Mouse (Mus musculus): Measurements from ENCODE around the gene Ovca2.
"Not testable (repeated sequence)": the region's sequence is repeated elsewhere in the genome, so short reads cannot be mapped to it uniquely, and the experiment has no call there.

Ovca2 gene

DNA sequence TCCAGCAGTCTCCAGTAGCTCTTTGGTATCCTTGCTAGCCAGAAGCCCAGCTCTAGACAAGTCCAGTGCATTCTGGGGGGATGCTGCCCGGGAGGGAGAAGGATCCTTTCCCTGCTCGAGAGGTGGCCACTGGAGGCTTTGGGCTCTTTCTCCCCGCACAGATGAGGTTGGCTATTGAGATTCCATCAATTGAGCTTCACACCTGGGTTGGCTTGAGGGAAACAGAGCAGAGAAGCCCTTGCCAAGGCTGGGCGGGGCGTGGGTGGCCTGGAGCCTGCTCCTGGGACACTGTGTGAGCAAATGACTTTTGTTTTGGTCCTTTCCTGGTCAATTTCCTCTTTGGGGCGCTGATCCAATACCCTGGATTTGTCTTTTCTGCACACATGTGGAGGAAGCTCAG is 17.5 kb upstream of the Ovca2 start:
- DNase-seq (ENCODE audit: extremely low read depth, low read depth, low spot score) = no peak

DNA sequence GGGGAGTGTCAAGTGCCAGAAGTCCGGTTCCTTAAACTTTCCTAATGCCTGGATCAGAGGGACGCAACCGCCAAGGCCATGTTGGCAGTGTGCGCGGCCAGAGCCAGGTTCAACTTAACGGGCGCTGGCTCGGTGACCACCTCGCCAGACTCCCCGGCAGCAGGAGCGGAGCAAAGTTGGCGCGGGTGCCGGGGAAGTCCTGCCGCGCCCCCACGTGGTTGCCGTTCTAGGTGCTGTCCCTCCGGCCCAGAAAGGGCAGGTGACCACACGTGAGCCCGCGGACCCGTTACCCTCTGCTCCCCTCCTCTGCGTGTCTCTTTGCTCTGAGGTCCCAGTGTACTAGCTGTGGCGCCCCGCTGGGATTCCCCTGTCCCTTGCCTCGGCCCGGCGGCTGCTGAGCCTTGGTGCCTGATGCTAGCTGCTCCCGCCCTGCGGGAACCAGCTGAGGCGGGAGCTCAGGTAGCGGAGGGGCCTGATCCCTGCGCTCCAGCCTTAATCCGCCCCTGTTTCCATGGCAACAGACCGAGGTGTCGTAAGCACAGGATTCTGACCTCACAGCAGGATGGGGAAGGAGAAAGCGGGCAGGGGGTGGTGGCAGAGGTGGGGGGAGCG is 16.3 kb upstream of the Ovca2 start:
- no peak for DNase-seq (ENCODE audit: extremely low read depth, low read depth, low spot score)

DNA sequence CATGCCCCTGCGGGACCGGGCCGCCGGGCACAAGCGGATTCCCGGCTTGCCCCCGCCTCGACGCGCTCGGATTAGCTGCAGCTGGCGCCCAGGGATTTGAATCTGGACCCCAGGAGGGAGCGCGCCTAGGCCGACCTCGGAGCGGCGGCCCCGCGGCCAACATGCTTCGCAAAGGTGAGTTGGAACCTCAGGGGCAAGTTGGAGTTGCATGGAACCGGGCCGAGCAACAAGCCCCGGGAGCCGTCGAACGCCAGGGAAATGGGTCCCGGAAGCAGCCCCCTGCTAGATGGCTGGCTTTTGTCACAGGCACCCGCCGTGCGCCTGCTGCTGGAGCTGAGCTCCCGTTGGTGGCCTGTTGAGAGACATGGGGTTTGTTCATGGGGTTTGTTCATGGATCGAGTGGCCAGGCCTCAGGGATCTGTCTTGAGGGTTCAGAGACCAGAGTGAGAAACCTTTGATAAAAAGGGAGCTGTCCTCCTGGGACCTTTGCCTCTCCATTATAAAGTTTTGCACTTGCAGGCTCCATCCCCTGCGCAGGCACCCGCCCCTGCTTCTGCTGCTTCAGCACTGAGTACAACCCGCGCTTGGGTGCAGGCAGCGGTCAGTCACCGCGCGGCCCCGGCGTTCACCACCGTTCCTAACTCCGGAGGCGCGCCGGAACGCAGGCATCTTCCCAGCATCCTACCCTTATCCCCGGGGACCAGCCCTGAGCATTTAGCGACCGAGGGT is 15.7 kb upstream of the Ovca2 start:
- no peak for DNase-seq (ENCODE audit: extremely low read depth, low read depth, low spot score)

DNA sequence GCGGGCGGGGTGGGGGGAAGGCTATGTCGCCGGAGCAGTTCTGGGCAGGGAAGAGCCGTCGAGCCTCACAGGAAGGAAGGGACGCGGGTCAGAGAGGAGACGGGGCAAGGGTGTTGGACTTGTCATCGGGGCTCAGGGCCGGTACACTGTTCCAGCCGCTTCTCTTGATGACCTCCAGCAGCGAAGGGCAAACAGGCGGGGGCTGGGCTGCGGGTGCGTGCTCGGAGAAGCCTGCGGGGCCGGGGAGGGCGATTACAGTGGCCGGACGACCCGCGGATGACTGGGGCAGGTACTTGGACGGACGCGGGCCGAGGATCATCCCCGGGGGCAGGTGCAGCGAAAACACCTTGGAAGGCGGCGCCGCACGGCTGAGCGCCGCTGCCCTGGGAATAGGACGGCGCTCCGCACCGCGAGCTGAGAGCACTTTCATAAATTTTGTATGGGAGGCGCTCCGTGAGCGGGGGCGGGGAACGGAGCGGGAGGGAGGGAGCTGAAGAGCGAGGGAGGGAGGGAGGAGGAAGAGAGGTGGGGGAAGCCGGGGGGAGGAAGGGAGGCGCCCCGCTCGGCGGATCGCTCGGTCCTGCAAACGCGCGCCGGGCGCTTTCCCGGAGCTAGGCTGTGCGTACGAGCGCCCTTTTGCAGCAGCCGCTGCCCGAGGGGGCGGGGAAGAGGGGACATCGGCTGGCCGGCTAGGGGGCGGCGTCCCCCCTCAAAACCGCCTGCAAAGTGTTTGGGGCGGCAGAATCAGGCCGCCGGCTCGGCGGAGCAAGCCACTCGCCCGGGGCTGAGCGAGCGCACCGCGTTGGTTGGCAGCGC is 14.8 kb upstream of the Ovca2 start, which contains the start of gene Rtn4rl1:
Rtn4rl1 (plus strand) TSS at position 528 of the 816 bp plus-strand sequence.
- DNase-seq (ENCODE audit: extremely low read depth, low read depth, low spot score) = no peak

DNA sequence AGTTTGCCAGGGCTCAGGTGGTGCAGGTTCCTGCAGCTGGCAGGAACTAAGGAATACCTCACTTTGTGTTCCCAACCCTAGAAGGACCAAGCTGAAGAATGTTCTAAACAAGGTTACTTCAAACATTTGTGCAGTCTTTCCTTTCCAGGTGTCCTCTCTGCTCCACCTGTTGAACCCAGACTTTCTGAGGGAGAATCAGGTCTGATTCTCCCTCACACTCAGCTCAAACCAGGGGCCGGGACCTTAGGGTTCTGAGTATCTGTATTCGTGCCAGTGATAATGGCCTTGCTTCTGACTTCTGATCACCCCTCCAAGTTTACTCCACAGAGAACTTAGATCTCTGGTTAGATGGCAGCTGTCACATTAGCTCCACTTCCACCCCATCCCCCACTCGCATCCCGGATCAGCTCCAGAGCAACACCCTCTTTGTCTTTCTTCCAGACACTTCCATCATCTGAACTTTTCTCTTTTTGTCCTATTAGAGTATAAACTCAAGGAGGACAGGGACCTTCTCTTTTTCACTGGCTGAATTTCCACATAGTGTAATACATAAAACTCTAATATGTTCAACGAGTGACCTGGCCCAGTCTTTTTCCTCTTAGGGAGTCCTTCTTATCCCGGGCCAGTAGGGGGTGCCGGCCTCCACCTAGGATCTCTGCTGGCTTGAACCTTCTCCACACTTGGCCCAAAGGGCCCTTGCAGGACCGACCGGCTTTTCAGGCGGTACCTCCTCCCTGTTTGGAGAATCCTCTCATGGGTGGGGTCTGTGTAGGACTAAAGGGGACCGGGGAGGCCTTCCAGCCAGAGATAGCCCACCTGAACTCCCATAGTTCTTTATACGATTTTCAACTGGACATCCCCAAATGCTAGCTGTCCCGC is 13.9 kb upstream of the Ovca2 start:
- peak; percentile 46 for DNase-seq (ENCODE audit: extremely low read depth, low read depth, low spot score)

DNA sequence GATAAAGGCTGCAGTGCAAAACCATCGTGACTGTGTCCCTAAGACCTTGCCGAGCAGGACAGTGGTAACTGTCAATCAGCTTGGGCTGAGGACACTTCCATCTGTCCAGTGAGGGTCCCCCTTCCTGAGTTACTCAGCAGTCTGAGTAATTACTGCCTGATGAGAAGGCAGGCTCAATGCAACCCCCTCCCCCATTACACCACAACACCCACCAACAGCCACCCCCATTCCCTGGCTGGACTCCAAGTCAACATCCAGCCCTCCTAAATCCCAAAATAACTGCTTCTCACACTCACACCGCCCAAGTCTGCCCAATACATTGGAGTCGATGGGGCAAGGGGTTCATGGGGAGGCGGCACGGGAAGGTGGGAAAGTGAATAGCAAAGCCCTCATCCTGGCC is 13.2 kb upstream of the Ovca2 start:
- no peak for DNase-seq (ENCODE audit: extremely low read depth, low read depth, low spot score)

DNA sequence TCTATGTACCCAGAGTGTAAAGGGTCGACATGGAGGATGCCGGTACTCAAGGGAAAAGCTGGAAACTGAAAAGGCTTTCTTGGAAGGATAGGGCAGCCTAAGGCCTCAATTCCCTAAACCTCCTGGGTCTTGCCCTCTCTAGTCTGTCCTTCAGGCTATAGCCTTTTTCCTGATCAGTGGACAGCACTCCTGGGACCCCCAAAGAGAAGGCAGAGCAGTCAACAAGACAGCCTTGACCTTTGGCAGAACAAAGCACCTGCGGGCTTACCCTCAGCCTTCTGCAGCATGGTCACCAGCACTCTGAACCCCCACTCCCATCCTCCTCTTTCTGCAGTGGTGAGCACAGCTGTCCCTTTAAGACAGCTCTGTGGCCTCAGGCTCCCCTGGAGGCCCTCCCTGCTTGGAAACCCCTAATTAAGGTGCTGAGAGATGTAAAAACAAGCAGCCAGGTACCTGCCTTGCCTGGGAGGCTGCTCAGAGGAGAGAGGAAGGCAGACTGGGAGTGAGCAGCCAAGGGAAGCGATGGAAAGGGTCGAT is 12.3 kb upstream of the Ovca2 start, which contains the start of gene Dph1:
Dph1 (minus strand) TSS at position 337 of the 537 bp plus-strand sequence.
- DNase-seq (ENCODE audit: extremely low read depth, low read depth, low spot score) = no peak

DNA sequence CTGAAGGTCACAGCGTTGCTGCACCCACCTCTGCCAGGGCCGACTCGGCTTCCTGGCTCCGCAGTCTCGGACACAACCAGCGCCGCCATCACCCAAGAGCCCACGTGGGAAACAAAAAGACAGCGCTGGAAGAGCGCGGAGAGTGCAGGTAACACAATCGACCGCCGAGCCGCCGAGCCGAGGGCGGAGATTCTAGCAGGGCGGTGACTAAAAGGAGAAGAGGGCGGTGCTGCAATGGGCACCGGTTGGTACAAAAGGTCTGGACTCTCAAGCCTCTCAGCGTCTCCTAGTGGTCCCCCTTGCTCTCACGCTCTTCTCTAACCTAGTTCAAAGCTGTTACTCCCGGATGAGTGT is 11.7 kb upstream of the Ovca2 start:
- peak; percentile 43 for DNase-seq (ENCODE audit: extremely low read depth, low read depth, low spot score)

DNA sequence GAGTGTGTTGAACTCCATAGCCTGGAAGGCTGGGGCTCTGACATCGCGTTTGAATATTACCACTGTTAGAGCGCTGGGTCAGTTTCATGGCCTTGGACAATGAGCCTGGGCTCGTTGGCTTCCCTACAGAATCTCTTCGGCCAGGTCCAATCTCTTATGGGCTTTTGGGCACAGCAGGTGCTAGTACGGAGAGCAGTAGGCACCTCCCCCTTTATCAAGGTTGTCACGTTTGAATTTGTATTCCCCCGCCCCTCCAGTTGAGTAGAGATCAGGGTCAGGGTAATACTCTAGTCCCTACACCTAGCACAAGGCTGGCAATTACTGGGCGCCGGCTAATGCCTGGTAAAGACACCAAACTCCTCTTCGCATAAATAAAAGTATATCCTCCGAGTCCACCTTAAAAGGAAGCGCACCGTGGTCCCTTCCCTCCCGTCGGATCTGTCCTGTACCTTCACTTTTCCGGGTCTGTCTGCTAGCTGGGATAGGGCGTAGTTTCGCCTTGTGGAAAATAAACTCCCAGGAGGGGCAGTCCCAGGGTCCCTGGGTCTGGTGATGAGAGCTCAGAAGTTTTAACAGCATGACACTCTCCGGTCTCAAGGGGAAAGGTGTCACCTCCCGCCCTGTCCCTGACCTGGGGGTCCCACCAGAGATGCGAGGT is 11.2 kb upstream of the Ovca2 start:
- no peak for DNase-seq (ENCODE audit: extremely low read depth, low read depth, low spot score)

DNA sequence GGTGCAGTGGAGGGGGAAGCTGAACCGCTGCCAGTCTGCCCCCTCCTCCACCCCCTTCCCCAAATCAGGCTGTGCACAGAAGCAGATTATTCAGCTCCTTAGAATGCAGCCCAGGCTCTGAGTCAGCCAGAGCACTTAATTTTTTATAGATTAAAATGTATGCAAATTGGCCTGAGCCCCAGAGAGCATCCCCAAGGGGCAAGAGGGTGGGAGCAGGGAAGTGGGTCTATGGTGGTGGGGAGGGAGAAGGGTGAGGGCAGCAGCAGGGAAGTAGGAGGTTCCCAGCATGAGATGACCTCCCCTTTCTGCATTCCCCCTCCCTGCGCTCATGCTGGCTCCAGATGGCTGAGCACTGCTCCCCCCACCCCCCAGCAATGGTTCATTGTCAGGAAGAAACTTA is 6.4 kb upstream of the Ovca2 start:
- no peak for DNase-seq (ENCODE audit: extremely low read depth, low read depth, low spot score)

DNA sequence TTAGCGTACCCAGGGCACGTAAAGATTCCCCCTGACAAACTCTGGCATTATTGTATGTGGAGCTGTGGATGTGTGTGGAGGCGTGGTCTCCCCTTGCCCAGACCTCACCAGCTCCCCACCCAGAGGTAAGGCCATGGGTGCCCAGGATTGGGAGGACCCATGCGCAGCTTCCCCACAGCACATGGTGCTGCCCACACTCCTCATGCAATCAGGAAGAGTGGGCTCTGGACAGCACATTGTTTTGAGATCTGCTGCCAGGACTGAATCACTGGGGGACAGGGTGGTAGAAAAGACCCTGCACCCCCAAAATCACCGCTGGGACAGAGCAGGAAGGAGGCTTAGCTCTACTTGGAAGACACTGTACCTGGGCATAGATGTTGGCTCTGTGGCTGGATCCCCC is 5.9 kb upstream of the Ovca2 start:
- DNase-seq (ENCODE audit: extremely low read depth, low read depth, low spot score) = no peak

DNA sequence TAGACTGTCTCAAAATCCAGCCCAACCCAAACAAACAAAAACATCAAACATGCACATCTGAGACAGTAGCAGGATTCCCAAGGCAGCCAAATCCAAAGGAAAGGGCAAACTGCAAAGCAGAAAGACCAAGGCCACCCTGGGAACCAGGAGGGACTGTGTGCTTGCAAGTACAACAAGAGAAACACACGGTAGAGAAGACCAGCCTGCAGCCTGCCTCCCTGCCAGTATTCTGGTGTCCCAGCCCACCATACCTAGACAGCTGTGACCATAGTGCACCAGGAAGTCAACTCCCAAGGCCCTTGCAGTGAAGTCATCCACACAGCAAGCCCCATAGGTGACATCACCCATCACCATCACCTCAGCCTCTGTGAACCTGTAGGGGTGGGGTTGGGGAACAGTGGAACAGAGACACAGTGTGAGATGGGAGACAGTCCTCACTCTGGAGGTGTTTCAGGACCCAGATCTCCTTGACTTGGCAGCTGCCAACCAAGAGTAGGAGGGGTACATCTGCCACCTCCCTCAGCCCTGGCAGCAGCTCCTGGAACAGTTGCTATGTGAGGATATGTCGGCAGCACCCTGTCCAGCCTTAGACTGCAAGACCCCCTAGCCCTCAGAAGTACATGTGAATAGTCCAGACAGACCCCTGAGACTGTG is 5.4 kb upstream of the Ovca2 start:
- no peak for DNase-seq (ENCODE audit: extremely low read depth, low read depth, low spot score)

DNA sequence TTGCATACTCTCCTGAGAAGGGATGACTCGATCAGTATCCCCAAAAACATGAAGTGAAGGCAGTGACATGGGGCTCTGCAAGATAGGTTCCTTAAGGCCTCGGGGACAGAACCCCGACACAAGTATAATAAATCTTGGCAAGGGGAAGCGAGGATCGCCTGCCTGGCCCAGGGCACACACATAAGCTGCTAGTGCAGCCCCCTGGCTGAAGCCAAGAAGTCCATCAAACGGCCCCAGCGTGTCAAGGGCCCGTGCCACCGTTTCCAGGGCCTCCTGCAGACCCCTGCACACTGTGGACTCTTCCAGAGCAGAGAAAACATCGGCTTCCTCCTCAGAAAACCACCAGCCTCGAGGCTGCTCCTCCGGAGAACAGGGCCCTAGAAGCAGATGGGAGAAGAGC is 624 bp downstream of the Ovca2 start:
- no peak for DNase-seq (ENCODE audit: extremely low read depth, low read depth, low spot score)

DNA sequence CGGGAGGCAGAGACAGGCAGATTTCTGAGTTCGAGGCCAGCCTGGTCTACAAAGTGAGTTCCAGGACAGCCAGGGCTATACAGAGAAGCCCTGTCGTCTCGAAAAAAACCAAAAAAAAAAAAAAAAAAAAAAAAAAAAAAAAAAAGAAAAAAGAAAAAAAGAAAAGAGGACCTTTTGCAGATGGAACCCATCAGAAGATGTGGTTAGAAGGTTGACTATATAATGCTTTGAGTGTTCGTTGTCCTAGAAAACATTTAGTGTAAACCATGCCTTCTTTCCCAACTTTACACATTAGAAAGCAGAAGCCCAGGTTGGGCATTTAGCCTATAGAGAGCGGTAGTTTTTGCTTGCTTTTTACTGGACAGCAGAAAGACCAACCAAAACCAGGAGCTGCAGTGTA is 4.1 kb downstream of the Ovca2 start:
- DNase-seq (ENCODE audit: extremely low read depth, low read depth, low spot score) = not testable (repeated sequence)

DNA sequence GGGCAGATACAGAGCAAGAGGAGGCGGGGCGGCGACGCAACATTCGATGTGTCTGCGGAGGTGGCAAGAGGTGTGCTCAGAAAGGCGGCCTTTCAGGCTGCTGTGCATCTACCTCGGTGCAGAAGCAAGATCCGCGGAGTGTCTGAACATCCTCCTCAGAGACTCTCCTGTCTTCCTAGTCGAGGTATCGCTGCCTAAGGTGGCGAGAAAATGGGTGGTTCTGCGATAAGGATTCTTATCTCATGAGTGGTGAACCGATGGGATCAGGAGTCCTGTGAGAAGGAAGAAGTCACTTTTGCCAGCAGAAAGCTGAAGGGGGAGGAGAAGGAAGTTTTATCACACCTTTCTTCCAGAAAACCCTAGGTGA is 4.9 kb downstream of the Ovca2 start:
- DNase-seq (ENCODE audit: extremely low read depth, low read depth, low spot score) = no peak

DNA sequence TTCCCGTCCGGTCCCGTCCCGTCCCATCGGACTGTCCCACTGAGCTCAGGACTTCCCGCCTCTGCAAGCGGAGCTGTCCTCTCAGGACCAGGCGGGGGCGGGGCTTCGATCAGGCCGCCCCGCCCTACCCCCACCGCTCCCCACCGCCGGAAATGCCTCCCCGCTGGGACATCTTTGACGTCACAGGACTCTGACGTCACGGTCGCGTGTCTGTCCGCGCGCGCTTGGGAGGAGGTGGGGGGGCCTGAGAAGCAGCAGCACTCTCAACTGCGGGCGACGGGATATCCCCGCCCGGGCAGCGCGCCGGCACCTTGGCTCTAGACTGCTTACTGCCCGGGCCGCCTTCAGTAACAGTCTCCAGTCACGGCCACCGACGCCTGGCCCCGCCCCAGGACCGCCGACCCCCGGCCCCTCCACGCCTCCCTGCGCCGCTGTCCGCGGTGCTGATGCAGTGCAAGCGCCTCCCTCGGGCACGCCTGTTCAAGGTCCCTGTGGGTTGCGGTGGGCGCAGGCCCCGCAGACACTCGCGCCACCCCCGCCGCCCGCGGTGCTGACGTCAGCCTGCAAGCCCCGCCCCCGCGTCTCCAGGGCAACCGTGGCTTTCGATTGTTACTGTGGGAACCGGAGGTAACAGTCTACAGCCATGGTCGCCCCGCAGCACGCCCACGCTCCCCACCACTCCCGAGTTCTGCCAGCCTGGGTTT is 5.4 kb downstream of the Ovca2 start:
- DNase-seq (ENCODE audit: extremely low read depth, low read depth, low spot score) = no peak

DNA sequence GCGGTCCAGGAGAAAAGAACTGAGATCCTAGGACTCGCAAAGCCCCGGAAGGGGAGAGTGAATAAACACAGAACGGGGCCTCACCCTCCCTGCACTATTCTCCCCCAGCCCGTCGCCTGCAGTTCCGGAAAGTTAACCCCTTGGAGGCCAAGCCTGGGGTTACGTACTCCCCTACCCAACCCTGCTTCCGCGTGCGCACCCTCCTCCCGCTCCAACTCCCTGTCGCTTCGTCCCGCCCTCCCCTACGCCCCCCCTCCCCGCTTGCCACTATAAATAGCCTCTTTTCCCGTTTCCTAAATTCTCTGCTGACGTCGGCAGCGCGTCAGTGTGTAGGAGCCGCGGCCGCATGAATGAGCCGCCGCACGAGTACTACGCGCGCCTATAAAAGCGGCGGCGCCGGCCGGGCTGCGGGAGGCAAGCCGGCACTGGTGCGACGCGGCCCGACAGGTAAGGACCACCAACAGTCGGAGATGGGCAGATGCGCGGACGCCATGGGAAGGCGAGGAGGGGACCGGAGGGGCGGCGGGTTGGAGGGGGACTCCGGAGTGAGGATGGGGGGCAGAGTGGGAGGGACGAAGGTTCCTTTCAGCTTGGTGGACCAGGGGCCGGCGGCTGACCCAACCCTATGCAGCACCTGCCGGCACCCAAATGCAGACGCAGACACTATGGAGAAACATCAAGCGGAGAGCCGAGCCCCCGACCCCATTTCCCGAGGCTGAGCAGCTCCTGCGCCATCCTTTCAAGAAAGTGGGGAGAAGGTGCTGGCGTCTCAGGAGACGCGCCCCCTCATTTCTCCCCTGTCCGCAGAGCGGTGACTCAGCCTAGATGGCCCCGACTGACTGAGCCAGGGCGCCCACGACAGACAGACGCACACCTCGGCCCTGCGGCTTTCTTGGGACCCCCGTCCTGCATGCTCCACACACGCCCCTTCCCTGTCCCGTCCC is 6.2 kb downstream of the Ovca2 start:
- no peak for DNase-seq (ENCODE audit: extremely low read depth, low read depth, low spot score)
